22 mouse cellular contexts compared by ENCODE assay signal in the genomic region with DNA sequence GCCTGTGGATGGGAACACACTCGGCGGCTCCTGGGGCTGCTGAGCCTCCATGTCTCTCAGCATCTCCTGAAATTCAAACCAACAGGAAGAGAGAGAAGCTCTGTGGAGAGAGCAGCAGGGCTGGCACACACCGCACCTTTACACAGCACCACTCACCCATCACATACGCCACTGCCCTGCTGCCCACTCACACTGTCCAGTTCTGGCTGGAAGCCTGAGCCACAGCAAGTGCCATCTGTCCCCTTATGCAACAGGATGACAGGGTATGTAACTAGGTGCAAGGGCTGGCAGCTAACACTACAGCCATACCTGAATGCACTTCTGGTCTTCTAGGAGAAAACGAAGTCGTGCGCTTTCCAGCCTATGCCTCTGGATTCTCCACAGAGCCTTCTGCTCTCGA. TPM values are rescaled to one million over a fixed set of nuclear protein-coding genes. Genes with fewer than 3 reads are reported as not detected.
DNase-seq lines count a peak whose midpoint lies in the region; ATAC-seq and TF ChIP-seq lines count a peak whose summit lies in the region.
"Had no signal": no experiment of that assay in that cellular context is flagged by ENCODE, and none has a peak within 500 bp of the region (broad histone marks: within the 10 kb centered on the region; RNA-seq: fewer than 3 reads in every experiment).

No protein-coding gene starts in this region.

- 89% methylated on average over 8 of the region's 8 CpGs for WGBS in hindbrain, postnatal 0 days
- WGBS in hindbrain, embryonic 11.5 days: 98% methylated on average over 8 of the region's 8 CpGs

- peaks cover 72% of the 10 kb centered on the region for H3K36me3 ChIP-seq in hindbrain, postnatal 0 days (ENCODE audit: insufficient read depth, low read length)
- peaks cover 24% of the 10 kb centered on the region for H3K36me3 ChIP-seq in hindbrain, embryonic 11.5 days (ENCODE audit: control insufficient read depth, insufficient read depth, low read length)

- no peaks in the 10 kb centered on the region for H3K4me1 ChIP-seq in hindbrain, postnatal 0 days (ENCODE audit: insufficient read depth, low read length)
- no peaks in the 10 kb centered on the region for H3K4me1 ChIP-seq in hindbrain, embryonic 11.5 days (replicated peaks; ENCODE audit: control insufficient read depth, insufficient read depth, low read length)
- H3K4me1 ChIP-seq: limb, embryonic 12.5 days; liver, embryonic 13.5 days had no signal

- no peak overlapping the region for H3K4me3 ChIP-seq in hindbrain, postnatal 0 days (ENCODE audit: low read length)
- no peak overlapping the region for H3K4me3 ChIP-seq in hindbrain, embryonic 11.5 days (ENCODE audit: low read depth, low read length)
- H3K4me3 ChIP-seq: limb, embryonic 12.5 days; liver, embryonic 13.5 days; midbrain, embryonic 10.5 days had no signal

- intact Hi-C loops in left cerebral cortex, postnatal 36 days (cut with DNase I): no loop called here

- no peak overlapping the region for H3K9ac ChIP-seq in hindbrain, postnatal 0 days (replicated peaks; ENCODE audit: low read length)
- H3K9ac ChIP-seq in hindbrain, embryonic 11.5 days (ENCODE audit: low read depth, low read length): no peak overlapping the region
- H3K9ac ChIP-seq: limb, embryonic 12.5 days; liver, embryonic 13.5 days; lung, embryonic 14.5 days had no signal

- no peaks in the 10 kb centered on the region for H3K9me3 ChIP-seq in hindbrain, postnatal 0 days (ENCODE audit: low read length)
- no peaks in the 10 kb centered on the region for H3K9me3 ChIP-seq in hindbrain, embryonic 11.5 days (ENCODE audit: control insufficient read depth, low read length)
- H3K9me3 ChIP-seq: limb, embryonic 12.5 days; liver, embryonic 13.5 days; midbrain, embryonic 10.5 days had no signal

- 0 out of 2 replicates have a peak, but pooled peaks have one; percentile 40 for ATAC-seq in hindbrain, postnatal 0 days
- no peak for ATAC-seq in hindbrain, embryonic 11.5 days (ENCODE audit: low FRiP score)
- ATAC-seq: forebrain, embryonic 16.5 days; hindbrain, embryonic 16.5 days; intestine, postnatal 0 days had no signal

- TF ChIP-seq CTCF in hindbrain, postnatal 0 days (IDR thresholded peaks at IDR 0.05; ENCODE audit: low read depth): no peak

- DNase-seq in hindbrain, postnatal 0 days (ENCODE audit: low spot score): peak; percentile 18
- no peak for DNase-seq in hindbrain, embryonic 11.5 days (ENCODE audit: low spot score)
- DNase-seq in cerebellum, adult 11-12 months: peak; percentile 99
- peak; percentile 98 for DNase-seq in cerebellum, adult 9-11 months
- peak; percentile 57 to 66 for DNase-seq in left cerebral cortex, postnatal 36 days (ENCODE audit: low spot score in 2 of 2)
- no peak for DNase-seq in adrenal gland, postnatal 10 days
- DNase-seq in thymus, postnatal 10 days (ENCODE audit: low spot score in 2 of 2): no peak
- DNase-seq: B cell, adult 2 months; embryo, embryonic 11 days; gastrocnemius, postnatal 14 days; heart, adult 18-20 months; heart, postnatal 4 days; layer of hippocampus, postnatal 36 days; liver, embryonic 13.5 days; lung, embryonic 14.5 days; spleen, adult 18-20 months had no signal

- no peaks in the 10 kb centered on the region for H3K27me3 ChIP-seq in hindbrain, postnatal 0 days (ENCODE audit: insufficient read depth, low read length)
- H3K27me3 ChIP-seq in hindbrain, embryonic 11.5 days (ENCODE audit: control insufficient read depth, insufficient read depth, low read length): no peaks in the 10 kb centered on the region
- H3K27me3 ChIP-seq: limb, embryonic 12.5 days; liver, embryonic 13.5 days had no signal

- H3K27ac ChIP-seq in hindbrain, postnatal 0 days: no peak overlapping the region
- H3K27ac ChIP-seq in hindbrain, embryonic 11.5 days (ENCODE audit: low read depth, low read length): no peak overlapping the region
- H3K27ac ChIP-seq: kidney, postnatal 0 days; limb, embryonic 12.5 days; liver, embryonic 13.5 days; midbrain, embryonic 10.5 days had no signal

- no peak overlapping the region for H3K4me2 ChIP-seq in hindbrain, postnatal 0 days (ENCODE audit: low read depth, low read length)
- H3K4me2 ChIP-seq in hindbrain, embryonic 11.5 days (replicated peaks; ENCODE audit: low read depth, low read length): no peak overlapping the region
- H3K4me2 ChIP-seq: limb, embryonic 12.5 days; liver, embryonic 13.5 days; lung, embryonic 14.5 days had no signal

RNA-seq across cellular contexts. Expression of gene Selenoo, which starts 15.5 kb away (rescaled TPM):
- 50.1 and 54.7 TPM in 2 replicates for total RNA-seq in hindbrain, postnatal 0 days (2014; rRNA removed)
- 20.4 and 21.9 TPM in 2 replicates for polyA plus RNA-seq in hindbrain, postnatal 0 days (2015; fragmentation: Nextera tagmentation; extraction: Ambion mirVana)
- polyA plus RNA-seq in hindbrain, embryonic 11.5 days (2014; fragmentation: Nextera tagmentation; extraction: Ambion mirVana): 17.2 and 20.4 TPM in 2 replicates
- total RNA-seq in left cerebral cortex, postnatal 36 days (2021): 10 to 100 TPM; 22.6 to 23.1 TPM
- 10 to 100 TPM; 29.8 to 29.9 TPM for total RNA-seq in adrenal gland, postnatal 10 days (2021)

RNA-seq across cellular contexts. Expression of gene Tubgcp6, which starts 18.5 kb away (rescaled TPM):
- total RNA-seq in hindbrain, postnatal 0 days (2014; rRNA removed): 50.0 and 54.7 TPM in 2 replicates
- polyA plus RNA-seq in hindbrain, postnatal 0 days (2015; fragmentation: Nextera tagmentation; extraction: Ambion mirVana): 10.6 and 11.5 TPM in 2 replicates
- 17.5 and 17.6 TPM in 2 replicates for polyA plus RNA-seq in hindbrain, embryonic 11.5 days (2014; fragmentation: Nextera tagmentation; extraction: Ambion mirVana)
- 10 to 100 TPM; 29.6 to 30.6 TPM for total RNA-seq in left cerebral cortex, postnatal 36 days (2021)
- 10 to 100 TPM; 13.5 to 18.6 TPM for total RNA-seq in adrenal gland, postnatal 10 days (2021)

RNA-seq across cellular contexts. Expression of gene Hdac10, which starts 24.1 kb away (rescaled TPM):
- 23.5 and 27.1 TPM in 2 replicates for total RNA-seq in hindbrain, postnatal 0 days (2014; rRNA removed)
- polyA plus RNA-seq in hindbrain, postnatal 0 days (2015; fragmentation: Nextera tagmentation; extraction: Ambion mirVana): 19.0 and 19.8 TPM in 2 replicates
- 9.4 and 10.7 TPM in 2 replicates for polyA plus RNA-seq in hindbrain, embryonic 11.5 days (2014; fragmentation: Nextera tagmentation; extraction: Ambion mirVana)
- 10 to 100 TPM; 12.8 to 16.8 TPM for total RNA-seq in left cerebral cortex, postnatal 36 days (2021)
- total RNA-seq in adrenal gland, postnatal 10 days (2021): 10 to 100 TPM; 10.5 to 17.8 TPM

RNA-seq across cellular contexts. Expression of gene Trabd, which starts 29.5 kb away (rescaled TPM):
- total RNA-seq in hindbrain, postnatal 0 days (2014; rRNA removed): 39.1 and 47.8 TPM in 2 replicates
- 26.1 and 26.2 TPM in 2 replicates for polyA plus RNA-seq in hindbrain, postnatal 0 days (2015; fragmentation: Nextera tagmentation; extraction: Ambion mirVana)
- polyA plus RNA-seq in hindbrain, embryonic 11.5 days (2014; fragmentation: Nextera tagmentation; extraction: Ambion mirVana): 39.5 and 42.1 TPM in 2 replicates
- total RNA-seq in left cerebral cortex, postnatal 36 days (2021): 10 to 100 TPM; 16.8 to 19.5 TPM
- total RNA-seq in adrenal gland, postnatal 10 days (2021): 10 to 100 TPM; 42.9 to 48.5 TPM

RNA-seq across cellular contexts. Expression of gene Mapk12, which starts 36.1 kb away (rescaled TPM):
- 3.3 and 4.8 TPM in 2 replicates for total RNA-seq in hindbrain, postnatal 0 days (2014; rRNA removed)
- 2.6 and 5.1 TPM in 2 replicates for polyA plus RNA-seq in hindbrain, postnatal 0 days (2015; fragmentation: Nextera tagmentation; extraction: Ambion mirVana)
- 16.5 and 17.8 TPM in 2 replicates for polyA plus RNA-seq in hindbrain, embryonic 11.5 days (2014; fragmentation: Nextera tagmentation; extraction: Ambion mirVana)
- total RNA-seq in left cerebral cortex, postnatal 36 days (2021): 10 to 100 TPM in 1 of 2 experiments, 1 to 10 TPM in 1; 6.1 to 11.1 TPM
- total RNA-seq in adrenal gland, postnatal 10 days (2021): 10 to 100 TPM; 10.1 to 19.3 TPM

Comparison
In these comparisons a context has a peak if more than half of its experiments do, and no peak if none do; other contexts are left out.
1. DNase-seq: peak in hindbrain, postnatal 0 days (single experiment), cerebellum, adult 11-12 months (single experiment), cerebellum, adult 9-11 months (single experiment) and left cerebral cortex, postnatal 36 days (2 of 2); none in hindbrain, embryonic 11.5 days (single experiment), adrenal gland, postnatal 10 days (single experiment) and thymus, postnatal 10 days (0 of 2).